Mouse (Mus musculus): ENCODE results near the gene Ppp1r18.
A peak's percentile ranks its signal among the peaks of the same experiment; 100 is the strongest.

- TF ChIP-seq CTCF (IDR thresholded peaks at IDR 0.05; ENCODE audit: borderline replicate concordance, extremely low read depth, insufficient read depth, insufficient read length), result no peak
- peak; percentile 15; the same call in 1 of the 2 replicates for TF ChIP-seq POLR2A (IDR thresholded peaks at IDR 0.05; ENCODE audit: borderline replicate concordance, extremely low read depth, insufficient read depth, insufficient read length, poor library complexity, severe bottlenecking)
Measured at GRCm38 (mm10) chr17:35822964-35823937, 42.1 kb upstream of the Ppp1r18 start, which contains the start of gene Flot1.
